Mouse (Mus musculus) neural tube, embryonic 13.5 days (tissue): ENCODE measurements around the gene Ang4. TPM values are rescaled to one million over a fixed set of nuclear protein-coding genes. Genes with fewer than 3 reads are reported as not detected.

Experiments
- ATAC-seq: fragments of 200-750 bp; cut with Nextera tagmentation; 2 replicates; pipeline ENCODE4 v1.8.0; 2017; ENCODE audit warnings: low read depth, mild to moderate bottlenecking, moderate TSS enrichment, moderate library complexity
- H3K27ac ChIP-seq: fragments of 300-500 bp; sonication (generic); replicated peaks from 2 replicates; pipeline ENCODE4 v1.5.1; 2015; ENCODE audit warnings: moderate library complexity, mild to moderate bottlenecking, inconsistent platforms
- H3K27me3 ChIP-seq: fragments of 300-500 bp; sonication (generic); 2 replicates; pipeline ENCODE4 v1.6.1; 2015; ENCODE audit warnings: mild to moderate bottlenecking, inconsistent platforms
- H3K36me3 ChIP-seq: fragments of 300-500 bp; sonication (generic); 2 replicates; pipeline ENCODE4 v1.6.1; 2015; ENCODE audit warnings: mild to moderate bottlenecking, inconsistent platforms
- H3K4me1 ChIP-seq: fragments of 300-500 bp; sonication (generic); replicated peaks from 2 replicates; pipeline ENCODE4 v1.6.1; 2015; ENCODE audit warnings: inconsistent platforms
- H3K4me2 ChIP-seq: fragments of 300-500 bp; sonication (generic); 2 replicates; pipeline ENCODE4 v1.6.1; 2015; ENCODE audit warnings: inconsistent platforms, mild to moderate bottlenecking, moderate library complexity
- H3K4me3 ChIP-seq: fragments of 300-500 bp; sonication (generic); 2 replicates; pipeline ENCODE4 v1.5.1; 2015; ENCODE audit warnings: mild to moderate bottlenecking, inconsistent platforms
- H3K9ac ChIP-seq: fragments of 300-500 bp; sonication (generic); 2 replicates; pipeline ENCODE4 v1.6.1; 2015; ENCODE audit warnings: moderate library complexity, mild to moderate bottlenecking, inconsistent platforms
- H3K9me3 ChIP-seq: fragments of 300-500 bp; sonication (generic); 2 replicates; pipeline ENCODE4 v1.6.1; 2016; ENCODE audit warnings: inconsistent platforms
- WGBS: fragments of 180-500 bp; shearing (Covaris S2); methylation state at CpG from one replicate; pipeline ENCODE4 v1.1.7; 2015; 5-methylcytosine and 5-hydroxymethylcytosine counted together
- polyA plus RNA-seq: library from polyadenylated mRNA; unstranded; fragments of >200 nt; fragmentation: Nextera tagmentation; extraction: Ambion mirVana; gene quantifications from 2 replicates; pipeline ENCODE4 v1.2.1, GENCODE M21; 2015

The Ang4 gene
- polyA plus RNA-seq, 1 experiment from 2014 or later: not detected

DNA sequence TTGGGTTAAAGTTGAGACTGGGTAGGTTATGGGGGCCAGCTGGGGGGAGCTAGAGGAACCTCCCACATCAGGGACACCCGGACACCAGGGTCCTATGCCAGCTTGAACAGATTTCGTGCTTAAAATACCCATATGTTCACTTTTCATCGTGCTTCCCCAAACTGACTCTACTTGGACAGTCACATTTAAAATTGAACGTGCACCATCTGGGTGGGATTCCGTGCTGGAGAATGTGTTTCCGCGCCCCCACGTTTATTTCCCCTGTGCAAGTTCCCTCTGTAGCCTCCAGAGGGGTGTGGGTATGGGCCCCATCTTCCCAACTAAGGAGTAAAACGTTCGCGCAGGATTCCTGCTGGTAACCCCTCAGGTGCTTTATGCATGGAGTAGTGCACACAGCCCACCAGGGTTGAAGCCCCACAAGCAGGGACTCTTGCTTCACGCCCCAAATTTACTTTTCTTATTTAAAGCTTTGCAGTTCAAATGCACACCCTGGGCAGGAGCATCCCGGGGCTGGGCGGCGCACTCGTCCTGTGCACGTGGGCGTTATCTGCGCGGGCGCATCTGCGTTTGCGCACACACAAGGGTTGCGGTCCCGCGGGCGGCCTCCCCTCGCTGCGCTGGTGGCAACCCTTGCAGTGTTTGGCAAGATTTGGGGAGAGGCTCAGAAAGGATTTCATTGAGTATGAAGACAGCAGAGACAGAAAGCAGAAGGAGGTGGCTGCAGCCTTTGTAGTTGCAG is 34.8 kb downstream of the Ang4 start:
- peak overlapping the region; percentile 44 for H3K4me2 ChIP-seq
- ATAC-seq: no peak
- no peaks in the 10 kb centered on the region for H3K36me3 ChIP-seq
- H3K27me3 ChIP-seq: peaks cover 54% of the 10 kb centered on the region
- H3K4me1 ChIP-seq: peaks cover 26% of the 10 kb centered on the region
- 3% methylated on average over 29 of the region's 29 CpGs for WGBS
- no peak overlapping the region for H3K27ac ChIP-seq
- H3K9me3 ChIP-seq: no peaks in the 10 kb centered on the region
- H3K4me3 ChIP-seq: peak overlapping the region; percentile 25
- no peak overlapping the region for H3K9ac ChIP-seq

DNA sequence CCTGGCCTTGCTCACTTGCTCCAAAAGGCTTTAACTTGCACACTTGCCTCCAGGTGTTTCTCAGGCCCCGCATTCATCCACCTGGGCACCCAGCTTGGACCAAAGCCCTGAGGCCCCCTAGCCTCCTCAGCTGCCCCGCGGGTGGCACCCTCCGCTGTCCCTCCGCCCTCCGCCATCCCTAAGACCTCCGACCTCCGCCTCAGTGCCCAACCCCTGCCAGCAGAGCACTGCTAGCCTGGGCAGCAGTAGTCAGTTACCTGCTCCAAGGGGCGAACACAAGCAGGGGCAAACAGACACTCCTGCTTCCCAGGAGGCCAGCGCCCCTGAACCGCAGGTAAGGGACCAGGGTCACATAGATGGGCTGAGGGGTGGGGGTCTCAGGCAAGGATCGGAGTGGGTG is 35.4 kb downstream of the Ang4 start:
- peaks cover 54% of the 10 kb centered on the region for H3K27me3 ChIP-seq
- no peaks in the 10 kb centered on the region for H3K9me3 ChIP-seq
- H3K36me3 ChIP-seq: no peaks in the 10 kb centered on the region
- no peak for ATAC-seq
- peaks cover 26% of the 10 kb centered on the region for H3K4me1 ChIP-seq
- no peak overlapping the region for H3K9ac ChIP-seq
- H3K4me2 ChIP-seq: no peak overlapping the region
- H3K4me3 ChIP-seq: no peak overlapping the region
- WGBS: 15% methylated on average over 12 of the region's 12 CpGs
- no peak overlapping the region for H3K27ac ChIP-seq

DNA sequence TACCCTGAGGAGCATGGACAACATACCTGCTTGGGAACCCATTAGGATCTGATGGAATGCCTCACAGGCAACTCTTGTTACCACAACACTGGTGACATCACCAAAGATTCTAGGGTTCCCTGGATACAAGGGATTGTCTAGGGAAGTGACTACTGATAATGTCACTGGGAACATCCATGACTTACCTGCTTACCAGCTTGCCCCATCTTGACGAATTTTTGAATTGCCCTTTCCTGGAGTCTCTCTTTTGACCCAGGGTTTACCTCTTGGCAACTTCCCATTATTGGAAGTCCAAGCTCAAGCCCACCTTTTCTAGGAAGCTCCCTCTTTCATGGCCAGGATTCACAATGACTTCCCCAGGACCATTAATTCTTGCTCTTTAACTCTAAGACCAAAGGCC is 56.3 kb downstream of the Ang4 start, which contains the start of gene Gm5800:
Gene Gm5800, minus strand, starts transcription at position 101 of the 400 bp plus-strand sequence.
- ATAC-seq: no peak
- H3K4me1 ChIP-seq: no peaks in the 10 kb centered on the region
- 50% methylated on average over 1 of the region's 1 CpGs for WGBS
- H3K9ac ChIP-seq: no peak within 1 kb of the TSS
- no peak within 1 kb of the TSS for H3K4me2 ChIP-seq
- no peaks in the 10 kb centered on the region for H3K9me3 ChIP-seq
- no peak within 1 kb of the TSS for H3K4me3 ChIP-seq
- no peak within 1 kb of the TSS for H3K27ac ChIP-seq
- H3K27me3 ChIP-seq: no peaks in the 10 kb centered on the region
- H3K36me3 ChIP-seq: no peaks in the 10 kb centered on the region

Other genes with a start within 250 kb of the Ang4 start
- not detected in 2 replicates for gene Gm5622, start 220.8 kb downstream of the Ang4 start, polyA plus RNA-seq
- not detected in 2 replicates for gene Gm17175, start 199.5 kb downstream of the Ang4 start, polyA plus RNA-seq
- gene Gm17174, start 181.5 kb downstream of the Ang4 start, polyA plus RNA-seq: not detected in 2 replicates
- not detected in 2 replicates for gene Gm17078, start 162.3 kb downstream of the Ang4 start, polyA plus RNA-seq
- gene Gm4181, start 137.9 kb downstream of the Ang4 start, polyA plus RNA-seq: not detected in 2 replicates
- not detected in 2 replicates for gene Gm17079, start 78.1 kb downstream of the Ang4 start, polyA plus RNA-seq
- not detected in 2 replicates for gene Gm5800, start 56.4 kb downstream of the Ang4 start, polyA plus RNA-seq
- not detected in 2 replicates for gene AY358078, start 26.5 kb upstream of the Ang4 start, polyA plus RNA-seq
- gene Ear6, start 80.1 kb upstream of the Ang4 start, polyA plus RNA-seq: not detected in 2 replicates
- gene Mettl17, start 111.3 kb upstream of the Ang4 start, polyA plus RNA-seq: 69.9 and 78.4 TPM in 2 replicates
- 1.3 and 1.5 TPM in 2 replicates for gene Slc39a2, start 119.3 kb upstream of the Ang4 start, polyA plus RNA-seq
- 151 and 159 TPM in 2 replicates for gene Ndrg2, start 140.6 kb upstream of the Ang4 start, polyA plus RNA-seq
- not detected in 2 replicates for gene Tppp2, start 144.8 kb upstream of the Ang4 start, polyA plus RNA-seq
- not detected in 2 replicates for gene Rnase13, start 149.2 kb upstream of the Ang4 start, polyA plus RNA-seq
- 69.0 and 72.9 TPM in 2 replicates for gene Arhgef40, start 211.1 kb upstream of the Ang4 start, polyA plus RNA-seq
- gene Tmem253, start 242.1 kb upstream of the Ang4 start, polyA plus RNA-seq: not detected in 2 replicates
- 32.3 and 32.5 TPM in 2 replicates for gene Zfp219, start 247.1 kb upstream of the Ang4 start, polyA plus RNA-seq